Mouse (Mus musculus): ENCODE measurements at regions not wholly inside any gene's neighbourhood (a gene's known extent, or its start where the extent isn't known, plus 50 kb on each side); places are given as distances from the start of the nearest gene placed in this dataset.

GRCm38 (mm10) chrX:109686502-109687130, 490.1 kb downstream of the Gm6377 start:
- WGBS, result 79% methylated on average over 4 of the region's 4 CpGs
- Histone ChIP-seq H3K27me3 (replicated peaks; ENCODE audit: control insufficient read depth, insufficient read depth, low read length) (no peaks in the 10 kb centered on the region), H3K4me3 (ENCODE audit: low read depth, low read length) (no peak overlapping the region), H3K4me1 (replicated peaks; ENCODE audit: control insufficient read depth, insufficient read depth, low read length) (no peaks in the 10 kb centered on the region), H3K9ac (ENCODE audit: low read depth, low read length) (no peak overlapping the region), H3K9me3 (ENCODE audit: control insufficient read depth) (no peaks in the 10 kb centered on the region), H3K4me2 (replicated peaks; ENCODE audit: low read depth) (no peak overlapping the region), H3K36me3 (ENCODE audit: control insufficient read depth, insufficient read depth) (no peaks in the 10 kb centered on the region), H3K27ac (ENCODE audit: low read depth, low read length) (no peak overlapping the region)
- TF ChIP-seq CTCF (IDR thresholded peaks at IDR 0.05; ENCODE audit: low read depth), result no peak
- ATAC-seq, result no peak

- Histone ChIP-seq H3K27ac (ENCODE audit: low read depth, low read length) (no peak overlapping the region), H3K4me2 (replicated peaks; ENCODE audit: low read depth) (no peak overlapping the region), H3K9me3 (ENCODE audit: control insufficient read depth) (no peaks in the 10 kb centered on the region), H3K4me1 (replicated peaks; ENCODE audit: control insufficient read depth, insufficient read depth, low read length) (no peaks in the 10 kb centered on the region), H3K4me3 (ENCODE audit: low read depth, low read length) (no peak overlapping the region), H3K27me3 (replicated peaks; ENCODE audit: control insufficient read depth, insufficient read depth, low read length) (no peaks in the 10 kb centered on the region), H3K9ac (ENCODE audit: low read depth, low read length) (no peak overlapping the region), H3K36me3 (ENCODE audit: control insufficient read depth, insufficient read depth) (no peaks in the 10 kb centered on the region)
- ATAC-seq, result no peak
- peak; percentile 25; the same call in 1 of the 2 replicates for TF ChIP-seq CTCF (IDR thresholded peaks at IDR 0.05; ENCODE audit: low read depth)
- 50% methylated on average over 4 of the region's 4 CpGs for WGBS
Measured at GRCm38 (mm10) chrX:109734961-109735537, 538.5 kb downstream of the Gm6377 start.

GRCm38 (mm10) chrX:109735967-109736366, 539.4 kb downstream of the Gm6377 start:
- Histone ChIP-seq H3K27me3 (replicated peaks; ENCODE audit: control insufficient read depth, insufficient read depth, low read length) (no peaks in the 10 kb centered on the region), H3K9me3 (ENCODE audit: control insufficient read depth) (no peaks in the 10 kb centered on the region), H3K36me3 (ENCODE audit: control insufficient read depth, insufficient read depth) (no peaks in the 10 kb centered on the region), H3K27ac (ENCODE audit: low read depth, low read length) (no peak overlapping the region), H3K4me2 (replicated peaks; ENCODE audit: low read depth) (no peak overlapping the region), H3K4me3 (ENCODE audit: low read depth, low read length) (no peak overlapping the region), H3K9ac (ENCODE audit: low read depth, low read length) (no peak overlapping the region), H3K4me1 (replicated peaks; ENCODE audit: control insufficient read depth, insufficient read depth, low read length) (no peaks in the 10 kb centered on the region)
- no peak for TF ChIP-seq CTCF (IDR thresholded peaks at IDR 0.05; ENCODE audit: low read depth)
- ATAC-seq, result no peak

Data from intestine, postnatal 0 days (tissue).